Mouse (Mus musculus) limb, embryonic 13.5 days (tissue): ENCODE measurements around the gene Zfyve26. TPM values are rescaled to one million over a fixed set of nuclear protein-coding genes. Genes with fewer than 3 reads are reported as not detected.
"Not testable (repeated sequence)": the region's sequence is repeated elsewhere in the genome, so short reads cannot be mapped to it uniquely, and the experiment has no call there.

Experiments
- ATAC-seq: fragments of 200-750 bp; cut with Nextera tagmentation; 2 replicates; pipeline ENCODE4 v1.8.0; 2017; ENCODE audit warnings: low read depth, moderate number of reproducible peaks, moderate TSS enrichment; ENCODE audit not compliant: low FRiP score
- H3K27ac ChIP-seq: fragments of 300-500 bp; sonication (generic); 2 replicates; pipeline ENCODE4 v1.5.1; 2015; ENCODE audit warnings: inconsistent platforms, mild to moderate bottlenecking, moderate library complexity
- H3K27me3 ChIP-seq: fragments of 300-500 bp; sonication (generic); 2 replicates; pipeline ENCODE4 v1.6.1; 2015; ENCODE audit warnings: mild to moderate bottlenecking, inconsistent platforms
- H3K36me3 ChIP-seq: fragments of 300-500 bp; sonication (generic); 2 replicates; pipeline ENCODE4 v1.6.1; 2015; ENCODE audit warnings: inconsistent platforms, mild to moderate bottlenecking, moderate library complexity
- H3K4me1 ChIP-seq: fragments of 300-500 bp; sonication (generic); 2 replicates; pipeline ENCODE4 v1.6.1; 2015; ENCODE audit warnings: inconsistent platforms
- H3K4me2 ChIP-seq: fragments of 300-500 bp; sonication (generic); replicated peaks from 2 replicates; pipeline ENCODE4 v1.6.1; 2015; ENCODE audit warnings: inconsistent platforms, mild to moderate bottlenecking, moderate library complexity
- H3K4me3 ChIP-seq: fragments of 300-500 bp; sonication (generic); 2 replicates; pipeline ENCODE4 v1.5.1; 2015; ENCODE audit warnings: moderate library complexity, mild to moderate bottlenecking, inconsistent platforms
- H3K9ac ChIP-seq: fragments of 300-500 bp; sonication (generic); 2 replicates; pipeline ENCODE4 v1.6.1; 2015; ENCODE audit warnings: mild to moderate bottlenecking, inconsistent platforms
- H3K9me3 ChIP-seq: fragments of 300-500 bp; sonication (generic); 2 replicates; pipeline ENCODE4 v1.6.1; 2016; ENCODE audit warnings: inconsistent platforms
- WGBS: fragments of 180-500 bp; shearing (Covaris S2); methylation state at CpG from one replicate; pipeline ENCODE4 v1.1.7; 2015; 5-methylcytosine and 5-hydroxymethylcytosine counted together
- polyA plus RNA-seq: library from polyadenylated mRNA; unstranded; fragments of >200 nt; fragmentation: Nextera tagmentation; extraction: Ambion mirVana; gene quantifications from 2 replicates; pipeline ENCODE4 v1.2.1, GENCODE M21; 2015

Zfyve26 gene
- polyA plus RNA-seq, 1 experiment from 2014 or later = 14.2 TPM

GRCm38 (mm10) chr12:79192193-79192592 is 103.9 kb downstream of the Zfyve26 start, which contains the start of gene Rdh11:
Gene Rdh11, minus strand, starts transcription at chr12:79192293.
- peaks cover 12% of the 10 kb centered on the region for H3K36me3 ChIP-seq
- peak; percentile 39; the same call in 1 of the 2 replicates for ATAC-seq

GRCm38 (mm10) chr12:79191701-79192100 is 104.4 kb downstream of the Zfyve26 start:
- no peaks in the 10 kb centered on the region for H3K9me3 ChIP-seq
- H3K27me3 ChIP-seq = no peaks in the 10 kb centered on the region
- 4% methylated on average over 14 of the region's 14 CpGs for WGBS
- peak overlapping the region; percentile 70 for H3K4me3 ChIP-seq
- H3K27ac ChIP-seq = no peak overlapping the region
- peak overlapping the region; percentile 74 for H3K9ac ChIP-seq
- peaks cover 17% of the 10 kb centered on the region for H3K36me3 ChIP-seq
- peak; percentile 89 for ATAC-seq
- H3K4me1 ChIP-seq = peaks cover 11% of the 10 kb centered on the region
- peak overlapping the region; percentile 85 for H3K4me2 ChIP-seq

More at GRCm38 (mm10) chr12:79192193-79192592, 103.9 kb downstream of the Zfyve26 start, which contains the start of gene Rdh11:
- 61% methylated on average over 6 of the region's 6 CpGs for WGBS
- no peaks in the 10 kb centered on the region for H3K27me3 ChIP-seq
- peak within 1 kb of the TSS; percentile 70 for H3K4me3 ChIP-seq
- H3K4me1 ChIP-seq = peaks cover 11% of the 10 kb centered on the region
- H3K9me3 ChIP-seq = no peaks in the 10 kb centered on the region
- H3K27ac ChIP-seq = peak within 1 kb of the TSS; percentile 55; the same call in 1 of the 2 replicates
- H3K9ac ChIP-seq = peak within 1 kb of the TSS; percentile 74
- peak within 1 kb of the TSS; percentile 85 for H3K4me2 ChIP-seq

- no peaks in the 10 kb centered on the region for H3K27me3 ChIP-seq
- H3K4me2 ChIP-seq = peak overlapping the region; percentile 85
- under 1% methylated on average over 18 of the region's 18 CpGs for WGBS
- H3K27ac ChIP-seq = peak overlapping the region; percentile 55; the same call in 1 of the 2 replicates
- peak; percentile 91 for ATAC-seq
- H3K9ac ChIP-seq = peak overlapping the region; percentile 74
- no peaks in the 10 kb centered on the region for H3K9me3 ChIP-seq
- peak overlapping the region; percentile 70 for H3K4me3 ChIP-seq
- H3K36me3 ChIP-seq = peaks cover 23% of the 10 kb centered on the region
- peaks cover 11% of the 10 kb centered on the region for H3K4me1 ChIP-seq
Measured at GRCm38 (mm10) chr12:79190931-79191673, 105.0 kb downstream of the Zfyve26 start.

GRCm38 (mm10) chr12:79185160-79185559 is 110.9 kb downstream of the Zfyve26 start:
- H3K4me3 ChIP-seq, H3K9me3 ChIP-seq, ATAC-seq, H3K4me2 ChIP-seq, H3K9ac ChIP-seq, H3K27ac ChIP-seq, H3K4me1 ChIP-seq, H3K27me3 ChIP-seq: not testable (repeated sequence)
- 83% methylated on average over 5 of the region's 6 CpGs for WGBS
- peaks cover 73% of the 10 kb centered on the region for H3K36me3 ChIP-seq

Other genes with a start within 250 kb of the Zfyve26 start
- gene Pigh, start 206.7 kb downstream of the Zfyve26 start, polyA plus RNA-seq = 36.0 and 37.0 TPM in 2 replicates
- 1.4 and 1.6 TPM in 2 replicates for gene Arg2, start 165.5 kb downstream of the Zfyve26 start, polyA plus RNA-seq
- 103 and 104 TPM in 2 replicates for gene Vti1b, start 123.6 kb downstream of the Zfyve26 start, polyA plus RNA-seq
- 23.5 and 27.0 TPM in 2 replicates for gene Rdh11, start 104.0 kb downstream of the Zfyve26 start, polyA plus RNA-seq
- 3.5 TPM in 2 replicates for gene Rdh12, start 87.4 kb downstream of the Zfyve26 start, polyA plus RNA-seq
- 6.3 and 7.6 TPM in 2 replicates for gene Rad51b, start 978 bp upstream of the Zfyve26 start, polyA plus RNA-seq